Mouse (Mus musculus): ENCODE measurements at regions not wholly inside any gene's neighbourhood (a gene's known extent, or its start where the extent isn't known, plus 50 kb on each side); places are given as distances from the start of the nearest gene placed in this dataset.

DNA sequence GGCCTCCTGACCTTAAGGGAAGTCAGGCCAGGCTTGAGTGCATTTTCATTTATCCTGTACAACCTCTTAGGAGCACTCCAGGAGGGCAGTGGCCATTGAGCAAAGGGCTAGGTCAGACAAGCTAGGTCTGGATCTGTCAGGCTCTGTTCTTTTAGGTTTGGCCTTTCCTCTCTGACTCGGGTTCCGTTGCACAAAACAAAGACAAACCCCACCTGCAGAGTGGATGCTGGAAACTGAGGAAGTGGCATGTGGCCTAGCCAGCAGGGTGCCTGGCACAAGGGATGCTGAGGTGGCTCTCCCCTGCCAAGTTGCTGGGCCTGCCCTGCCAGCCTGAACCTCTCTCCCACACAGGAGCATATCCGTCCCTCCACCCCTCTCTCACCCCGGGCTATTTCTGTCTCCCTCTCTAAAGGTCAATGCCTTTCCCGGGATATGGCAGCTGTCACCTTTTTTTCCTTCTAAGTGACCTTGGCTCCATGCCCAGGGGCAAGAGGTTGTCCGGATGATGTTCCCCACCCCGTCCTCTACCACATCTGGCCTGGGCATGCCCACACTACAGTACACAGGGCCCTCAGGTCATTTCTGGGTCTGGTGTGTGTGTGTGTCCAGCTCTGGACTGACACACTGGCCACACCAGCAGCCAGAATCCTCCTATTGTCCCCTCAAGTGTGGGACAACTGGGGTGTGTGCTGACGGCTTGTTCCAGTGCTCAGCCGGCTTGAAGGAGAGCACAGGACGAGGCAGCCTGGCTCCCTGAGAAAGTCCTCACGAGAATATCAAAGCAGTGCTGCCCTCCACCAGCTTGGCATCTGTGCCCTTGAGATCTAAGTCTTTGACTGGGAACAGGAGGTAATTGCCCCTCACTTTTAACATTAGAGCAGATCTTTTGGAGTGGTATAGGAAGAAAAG is 67.6 kb downstream of the Irf2bpl start:
- TF ChIP-seq CTCF (IDR thresholded peaks at IDR 0.05; ENCODE audit: control insufficient read depth, insufficient read depth, low read length), result no peak
- no peak for TF ChIP-seq POLR2A (IDR thresholded peaks at IDR 0.05; ENCODE audit: borderline replicate concordance, control insufficient read depth, low read depth, low read length)
